Mouse (Mus musculus): ENCODE results near the gene Armc8.

DNA sequence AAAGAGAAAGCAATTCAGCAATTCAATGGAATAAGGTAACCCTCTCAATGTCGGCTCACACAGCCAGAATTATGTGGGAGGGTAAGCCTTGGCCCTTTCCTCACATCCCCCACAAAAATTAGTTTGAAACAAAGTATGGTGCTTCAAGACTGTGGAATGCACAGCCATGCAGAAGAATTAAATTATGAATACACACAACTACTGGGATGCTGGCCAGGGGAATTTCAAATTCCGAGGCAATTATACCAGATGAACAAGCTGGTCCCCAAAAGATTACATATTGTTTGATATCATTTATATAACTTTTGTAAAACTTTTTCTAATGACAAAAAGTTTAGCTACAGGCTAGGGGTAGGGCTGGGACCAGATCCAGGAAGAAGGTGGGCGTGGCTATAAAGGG, 121.4 kb downstream of the Armc8 start:
- no peak for TF ChIP-seq SRF (IDR thresholded peaks at IDR 0.05; ENCODE audit: control insufficient read depth, insufficient read length, low read depth)
- TF ChIP-seq POLR2A (IDR thresholded peaks at IDR 0.05; ENCODE audit: insufficient read length, low read depth): no peak
- TF ChIP-seq POLR2AphosphoS2 (IDR thresholded peaks at IDR 0.05; ENCODE audit: insufficient read length, low read depth): no peak
- TF ChIP-seq REST (IDR thresholded peaks at IDR 0.05; ENCODE audit: insufficient read depth, insufficient read length): no peak
- no peak for TF ChIP-seq USF1 (IDR thresholded peaks at IDR 0.05; ENCODE audit: low read depth)
- TF ChIP-seq MYOG (IDR thresholded peaks at IDR 0.05; ENCODE audit: control insufficient read depth in 1 of 3, insufficient read depth in 1 of 3, insufficient read length in 2 of 3, low read depth in 2 of 3): no peak
- TF ChIP-seq MAX (IDR thresholded peaks at IDR 0.05; ENCODE audit: low read depth): no peak
- no peak for TF ChIP-seq TCF12 (IDR thresholded peaks at IDR 0.05; ENCODE audit: insufficient read depth, poor library complexity, severe bottlenecking)
